Mouse (Mus musculus) cerebellum, postnatal 4 days (tissue): ENCODE results near the gene Atp8a2.
"Not testable (repeated sequence)": the region's sequence is repeated elsewhere in the genome, so short reads cannot be mapped to it uniquely, and the experiment has no call there.

Experiments
- DNase-seq, 2 experiments: peaks; one replicate each; pipeline ENCODE4 v3.0.0; 2022; ENCODE audit warnings: low spot score in 2 of 2, mixed read lengths in 1 of 2

Atp8a2 gene

GRCm38 (mm10) chr14:59843264-59843942, 353.6 kb downstream of the Atp8a2 start:
- no peak for DNase-seq

GRCm38 (mm10) chr14:59839951-59840720, 356.8 kb downstream of the Atp8a2 start:
- DNase-seq: no peak

DNA sequence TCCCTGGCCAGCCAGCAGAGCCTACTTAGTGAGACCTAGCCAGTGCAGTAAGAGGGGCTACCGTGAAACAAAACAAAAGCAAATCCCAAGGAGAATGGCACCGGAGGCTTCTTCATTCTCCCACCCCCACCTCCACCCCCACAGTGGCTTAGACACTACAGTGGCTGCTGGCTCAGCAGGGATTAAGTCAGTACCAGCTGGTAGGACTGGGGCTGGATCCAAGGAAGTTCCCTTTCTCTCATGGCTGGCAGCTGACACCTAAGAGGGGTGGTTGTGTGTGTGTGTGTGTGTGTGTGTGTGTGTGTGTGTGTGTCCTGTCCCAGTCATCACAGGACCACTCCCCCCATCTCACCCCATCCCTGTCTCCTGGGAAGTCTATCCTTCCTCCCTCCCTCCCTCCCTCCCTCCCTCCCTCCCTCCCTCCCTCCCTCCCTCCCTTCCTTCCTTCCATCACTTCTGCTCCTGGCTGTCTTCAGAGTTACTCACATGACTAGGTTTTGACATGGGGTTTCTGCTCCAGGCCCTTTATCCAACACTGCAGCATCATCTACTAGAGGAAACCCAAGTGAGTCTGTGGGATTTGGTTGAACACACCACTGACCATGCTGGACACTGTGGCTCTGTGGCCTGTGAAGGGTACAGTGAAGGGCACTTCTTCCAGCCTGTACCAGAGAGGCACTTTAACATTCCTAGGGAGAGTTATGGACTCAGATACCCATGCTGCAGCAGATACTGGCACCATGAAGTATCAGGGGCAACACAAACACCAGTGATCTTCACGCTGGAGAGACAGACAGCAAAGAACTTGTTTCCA, 358.3 kb downstream of the Atp8a2 start:
- DNase-seq: not testable (repeated sequence)

DNA sequence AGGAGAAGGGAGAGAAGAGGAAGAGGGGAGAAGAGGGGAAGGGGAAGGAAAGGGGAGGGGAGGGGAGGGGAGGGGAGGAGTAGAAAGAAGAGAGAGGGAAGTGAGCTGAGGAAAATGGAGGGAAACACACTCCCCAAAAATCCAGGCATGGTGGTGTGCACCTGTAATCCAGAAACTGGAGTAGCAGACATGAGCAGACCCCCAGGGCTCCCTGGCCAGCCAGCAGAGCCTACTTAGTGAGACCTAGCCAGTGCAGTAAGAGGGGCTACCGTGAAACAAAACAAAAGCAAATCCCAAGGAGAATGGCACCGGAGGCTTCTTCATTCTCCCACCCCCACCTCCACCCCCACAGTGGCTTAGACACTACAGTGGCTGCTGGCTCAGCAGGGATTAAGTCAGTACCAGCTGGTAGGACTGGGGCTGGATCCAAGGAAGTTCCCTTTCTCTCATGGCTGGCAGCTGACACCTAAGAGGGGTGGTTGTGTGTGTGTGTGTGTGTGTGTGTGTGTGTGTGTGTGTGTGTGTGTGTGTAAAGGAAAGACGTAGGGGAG, 359.2 kb downstream of the Atp8a2 start:
- not testable (repeated sequence) for DNase-seq

- DNase-seq: no peak
These were observed 360.0 kb downstream of the Atp8a2 start for GRCm38 (mm10) chr14:59836876-59837543.

DNA sequence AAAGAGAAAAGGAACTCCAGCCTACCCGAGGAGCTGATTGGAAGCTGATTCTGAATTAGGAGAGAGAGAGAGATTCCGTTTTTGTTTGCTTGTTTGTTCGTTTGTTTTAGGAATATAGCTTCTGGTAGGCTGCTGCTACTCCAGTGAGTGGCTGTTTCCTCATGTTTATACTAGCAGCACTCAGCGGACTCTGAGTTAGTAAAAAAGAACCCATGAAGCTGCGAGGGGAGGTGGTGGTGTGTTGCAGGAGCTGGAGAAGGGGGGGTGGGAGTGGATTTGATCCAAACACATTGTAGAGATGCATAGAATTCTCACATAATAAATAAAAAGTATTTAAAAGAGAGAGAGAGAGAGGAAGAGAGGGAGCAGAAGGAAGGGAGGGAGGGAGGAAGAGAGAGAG, 367.4 kb downstream of the Atp8a2 start:
- DNase-seq: no peak

DNA sequence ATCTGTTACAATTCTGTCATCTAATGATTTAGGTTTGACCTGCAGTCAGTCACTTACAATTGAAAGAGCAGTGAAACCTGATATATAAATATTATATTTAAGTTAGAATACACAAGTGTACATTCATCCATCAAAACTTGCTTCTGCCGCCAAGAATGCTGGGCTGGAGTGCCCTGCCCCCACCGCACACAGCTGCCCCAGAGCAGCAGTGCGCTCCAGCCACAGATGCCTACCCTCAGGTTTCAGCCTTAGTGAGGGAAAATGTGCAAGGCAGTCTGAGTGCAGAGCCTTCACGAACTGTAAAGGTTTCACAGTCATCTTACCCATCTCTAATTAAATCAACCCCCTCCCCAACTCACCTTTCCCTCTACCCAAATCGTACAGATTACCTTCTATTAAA, 369.6 kb downstream of the Atp8a2 start:
- no peak for DNase-seq

- DNase-seq: no peak
These were observed 376.9 kb downstream of the Atp8a2 start for GRCm38 (mm10) chr14:59820115-59820419.

DNA sequence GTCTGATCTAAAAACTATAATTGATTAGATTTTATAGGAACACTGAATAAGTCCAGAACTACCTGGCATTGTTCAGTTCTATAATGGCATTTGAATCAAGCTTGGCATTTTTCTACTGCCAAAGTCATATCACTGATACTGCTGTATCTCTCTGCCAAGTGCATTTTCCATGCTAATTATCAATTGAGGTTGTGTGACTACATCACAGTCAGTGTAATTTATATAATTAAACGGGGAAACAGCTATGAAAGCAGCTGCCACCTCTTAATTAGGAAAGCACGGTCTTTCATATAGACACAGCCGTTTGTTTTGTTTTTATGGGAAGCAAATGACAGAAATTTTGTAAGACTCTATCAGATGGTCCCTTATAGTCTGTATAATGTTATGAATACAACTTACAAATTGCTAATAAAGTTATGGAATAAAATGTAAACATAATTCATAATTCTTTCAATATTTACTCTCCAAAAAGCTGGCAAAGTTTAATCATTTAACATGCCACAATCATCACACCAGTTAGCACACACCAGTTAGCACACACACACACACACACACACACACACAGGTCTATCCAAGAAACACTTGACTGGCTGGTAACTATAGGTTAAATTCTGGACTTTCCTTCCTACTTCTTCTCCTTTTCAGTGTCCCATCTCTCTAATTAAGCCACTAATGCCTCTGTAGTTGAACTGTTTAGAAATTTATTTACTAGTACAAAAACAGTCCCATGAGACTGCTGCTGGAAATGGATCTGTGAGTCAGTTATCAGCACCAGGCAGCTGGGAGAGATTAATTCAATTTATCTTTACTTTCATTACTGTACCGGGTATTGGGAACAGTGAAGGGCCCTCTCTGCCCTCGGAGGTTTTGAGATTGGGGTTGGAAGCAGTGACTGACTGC, 377.5 kb downstream of the Atp8a2 start:
- no peak for DNase-seq

DNA sequence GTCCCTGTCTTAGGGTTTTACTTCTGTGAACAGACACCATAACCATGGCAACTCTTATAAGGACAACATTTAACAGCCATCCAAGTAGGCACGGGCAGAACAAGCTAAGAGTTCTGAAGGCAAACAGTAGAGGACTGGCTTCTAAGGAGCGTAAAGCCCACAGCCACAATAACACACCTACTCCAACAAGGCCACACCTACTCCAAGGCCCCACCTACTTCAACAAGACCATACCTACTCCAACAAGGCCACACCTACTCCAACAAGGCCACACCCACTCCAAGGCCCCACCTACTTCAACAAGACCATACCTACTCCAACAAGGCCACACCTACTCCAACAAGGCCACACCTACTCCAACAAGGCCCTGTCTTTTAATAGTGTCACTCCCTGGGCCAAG, 386.7 kb downstream of the Atp8a2 start:
- DNase-seq: not testable (repeated sequence)

DNA sequence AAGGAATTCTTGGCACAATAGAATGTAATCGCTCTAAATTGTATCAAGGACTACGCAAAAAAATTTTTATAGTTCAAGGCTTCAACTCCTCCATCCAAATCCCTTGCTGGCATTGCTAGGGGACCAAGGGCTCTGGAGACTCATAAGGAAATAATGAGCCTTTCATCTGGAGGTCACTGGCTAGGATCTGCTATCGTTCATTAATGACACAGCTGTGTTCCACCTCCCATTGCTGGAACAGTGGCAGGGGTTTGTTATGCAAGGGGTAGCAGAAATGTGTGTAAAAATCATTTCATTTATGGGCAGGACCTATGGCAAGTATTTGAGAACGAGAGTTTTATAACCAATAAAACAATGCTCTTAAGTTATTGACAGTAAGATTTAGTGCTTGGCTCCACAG, 387.2 kb downstream of the Atp8a2 start:
- no peak for DNase-seq

DNA sequence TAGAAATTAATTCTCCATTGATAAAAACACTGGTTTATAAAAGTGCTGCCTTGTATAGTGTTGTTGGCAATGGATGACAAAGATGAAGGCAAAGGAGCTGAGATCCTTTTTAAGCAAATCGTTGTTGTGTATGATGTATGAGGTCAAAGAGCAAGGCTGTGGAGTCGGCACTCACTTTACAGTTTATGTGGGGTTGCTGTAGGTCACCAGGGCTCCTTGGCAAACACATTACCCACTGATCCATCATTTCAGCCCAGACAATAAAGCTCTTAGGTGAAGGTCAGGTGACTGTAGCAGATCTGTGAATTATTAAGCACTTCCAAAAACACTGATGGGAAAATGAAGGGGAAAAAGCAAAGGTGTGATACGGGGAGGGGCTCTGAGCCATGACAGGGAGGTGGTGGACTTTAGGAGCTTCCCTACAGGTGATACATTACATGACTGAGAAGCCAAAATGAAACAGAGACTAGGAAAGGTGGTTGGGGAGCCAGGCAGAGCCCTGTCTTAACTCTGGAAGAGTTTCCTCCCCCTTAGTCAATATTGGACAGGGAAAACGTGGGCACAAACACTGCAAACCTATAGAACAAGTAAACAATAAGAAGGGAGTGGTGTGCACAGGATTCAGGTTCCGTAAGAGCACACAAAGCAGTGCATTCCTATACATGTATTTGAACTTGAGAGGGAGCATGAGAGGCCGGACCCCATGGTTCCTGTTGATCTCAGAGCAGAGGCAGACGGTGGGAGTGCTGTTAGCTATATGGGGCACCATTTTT, 389.3 kb downstream of the Atp8a2 start:
- DNase-seq: no peak

DNA sequence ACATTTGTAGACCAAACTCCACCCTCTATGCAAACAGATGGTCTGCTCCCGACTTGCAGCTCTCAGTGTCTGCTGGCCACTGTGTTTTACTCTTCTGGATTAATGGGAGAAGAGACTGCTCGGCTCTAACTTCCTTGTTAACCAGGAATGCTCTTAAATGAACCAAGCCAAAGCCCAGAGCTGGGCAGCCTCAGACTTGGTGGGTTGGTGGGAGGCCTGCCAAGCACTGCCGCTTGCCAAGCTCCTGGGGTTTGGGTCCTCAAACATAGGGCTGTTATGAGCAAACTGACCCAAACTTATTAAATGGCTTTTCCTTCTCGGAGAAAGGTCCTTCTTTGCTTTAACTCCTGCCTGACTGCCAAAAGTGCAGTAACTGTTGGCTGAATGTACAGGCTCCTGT, 390.1 kb downstream of the Atp8a2 start:
- DNase-seq: peak in 1 of 2 experiments; percentile 44

- DNase-seq: no peak
These were observed 390.8 kb downstream of the Atp8a2 start for GRCm38 (mm10) chr14:59806159-59806558.

DNA sequence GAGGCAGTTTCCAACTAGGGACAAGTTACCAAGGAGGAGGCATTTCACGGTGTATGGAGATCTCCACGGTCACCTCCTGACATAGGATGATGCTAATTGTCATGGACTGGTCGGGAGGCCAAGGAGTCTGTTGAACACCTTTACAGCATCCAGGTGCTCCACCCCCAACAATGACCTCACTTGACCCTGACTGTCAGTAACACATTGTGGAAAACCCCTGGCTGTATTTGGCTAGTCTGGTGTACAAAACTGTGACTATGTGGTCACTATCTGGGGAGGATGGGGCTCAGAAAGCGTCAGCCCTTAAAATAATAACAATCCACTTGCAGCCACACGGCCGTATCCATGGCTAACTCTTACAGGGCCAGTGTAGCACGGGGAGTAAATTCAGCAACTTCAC, 391.3 kb downstream of the Atp8a2 start:
- DNase-seq: no peak

GRCm38 (mm10) chr14:59801961-59802599, 394.9 kb downstream of the Atp8a2 start:
- no peak for DNase-seq

DNA sequence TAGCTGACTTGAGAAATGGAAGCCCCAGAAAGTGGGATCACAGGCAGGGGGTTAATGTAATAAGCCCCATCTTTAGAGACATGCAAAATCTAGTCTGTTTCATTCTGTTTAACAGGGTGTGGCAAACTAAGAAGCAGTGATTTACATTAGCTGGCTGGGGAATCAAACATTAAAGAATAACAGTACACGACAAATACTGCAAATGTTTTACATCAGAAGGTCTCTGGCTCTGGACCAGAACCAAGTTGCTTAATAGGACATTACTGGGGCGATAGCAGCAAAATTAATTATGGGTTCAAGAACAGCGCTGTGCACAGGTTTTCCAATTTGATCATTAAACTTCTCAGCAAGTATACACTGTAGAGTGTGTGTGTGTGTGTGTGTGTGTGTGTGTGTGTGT, 397.5 kb downstream of the Atp8a2 start:
- no peak for DNase-seq

DNA sequence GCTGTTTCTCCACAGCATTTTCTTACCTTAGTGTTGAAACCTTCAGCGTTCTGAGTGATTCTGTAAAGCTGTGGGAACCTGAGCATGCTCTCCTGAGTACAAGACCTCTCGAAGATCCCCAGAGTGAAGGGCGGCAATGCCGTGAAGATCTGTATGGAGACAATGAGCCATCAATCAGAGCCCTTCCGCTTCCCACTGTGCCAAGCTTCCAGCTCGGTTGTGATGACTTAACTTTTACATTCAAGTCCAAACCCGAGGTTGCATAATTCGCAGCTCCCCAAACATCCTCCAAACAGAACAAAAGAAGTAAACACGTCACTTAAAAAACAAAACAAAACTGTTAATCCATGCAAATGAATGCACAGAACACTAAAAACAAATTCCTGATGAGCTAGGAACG, 403.1 kb downstream of the Atp8a2 start:
- no peak for DNase-seq
